Mouse (Mus musculus) ES-E14 (cell line): ENCODE measurements at regions not wholly inside any gene's neighbourhood (a gene's known extent, or its start where the extent isn't known, plus 50 kb on each side); places are given as distances from the start of the nearest gene placed in this dataset.

Experiments used
- DNase-seq: peaks from one replicate; pipeline ENCODE4 v3.0.0-alpha.2; 2013; ENCODE audit warnings: low read depth, low spot score
- H3K27ac ChIP-seq: 2 replicates; pipeline ENCODE4 v1.5.1; 2012; ENCODE audit warnings: low read depth, mild to moderate bottlenecking, low read length, moderate library complexity, mixed read lengths; ENCODE audit not compliant: poor library complexity, insufficient read depth, severe bottlenecking
- H3K36me3 ChIP-seq: 2 replicates; pipeline ENCODE4 v1.6.1; 2012; ENCODE audit warnings: mild to moderate bottlenecking, low read length, moderate library complexity, mixed read lengths; ENCODE audit not compliant: control insufficient read depth, poor library complexity, insufficient read depth, severe bottlenecking
- H3K4me1 ChIP-seq, 2 experiments: fragments of 150-350 bp in 1 of 2; sonication (generic) in 1 of 2; 2 replicates each; pipeline ENCODE4 v1.6.1; 2012; ENCODE audit warnings: low read length in 2 of 2, mild to moderate bottlenecking in 1 of 2, mixed read lengths in 1 of 2; ENCODE audit not compliant: control insufficient read depth in 2 of 2, insufficient read depth in 2 of 2, poor library complexity in 1 of 2
- H3K4me3 ChIP-seq, 2 experiments: fragments of 150-350 bp in 1 of 2; sonication (generic) in 1 of 2; 2 replicates each; pipeline ENCODE4 v1.5.1; 2012; ENCODE audit warnings: low read length in 2 of 2, low read depth in 1 of 2, mild to moderate bottlenecking in 1 of 2, mixed read lengths in 1 of 2; ENCODE audit not compliant: insufficient read depth in 1 of 2, poor library complexity in 1 of 2, severe bottlenecking in 1 of 2
- H3K9ac ChIP-seq: 2 replicates; pipeline ENCODE4 v1.6.1; 2012; ENCODE audit warnings: low read depth, mild to moderate bottlenecking, low read length, mixed read lengths; ENCODE audit not compliant: poor library complexity, insufficient read depth, severe bottlenecking
- H3K9me3 ChIP-seq: fragments of 150-350 bp; sonication (generic); 2 replicates; pipeline ENCODE4 v1.6.1; 2012; ENCODE audit warnings: low read depth, mild to moderate bottlenecking, low read length; ENCODE audit not compliant: control insufficient read depth, insufficient read depth
- CHD2 ChIP-seq: IDR thresholded peaks from 2 replicates; pipeline ENCODE4 v1.6.1; 2014; ENCODE audit warnings: mild to moderate bottlenecking, low read depth, low read length, inconsistent platforms
- HCFC1 ChIP-seq: IDR thresholded peaks from 2 replicates; pipeline ENCODE4 v1.6.1; 2012; ENCODE audit warnings: low read length, inconsistent platforms, borderline replicate concordance; ENCODE audit not compliant: insufficient read depth
- MAFK ChIP-seq: IDR thresholded peaks from 2 replicates; pipeline ENCODE4 v1.6.1; 2014; ENCODE audit warnings: mild to moderate bottlenecking, low read depth, low read length, inconsistent platforms; ENCODE audit not compliant: insufficient read depth
- ZC3H11A ChIP-seq: IDR thresholded peaks from 2 replicates; pipeline ENCODE4 v1.6.1; 2012; ENCODE audit warnings: low read depth, mild to moderate bottlenecking, inconsistent platforms, low read length, borderline replicate concordance
- ZNF384 ChIP-seq: IDR thresholded peaks from 2 replicates; pipeline ENCODE4 v1.6.1; 2012; ENCODE audit warnings: low read depth, low read length, inconsistent platforms
- in situ Hi-C, 2 experiments: fragments of 600-800 bp; cut with MboI; formaldehyde crosslinking; loops; one replicate each; pipeline ENCODE4 v1.15.1; 2025; ENCODE audit warnings: low sequenced_read_pairs in 2 of 2, inconsistent platforms in 1 of 2; ENCODE audit not compliant: unreplicated experiment in 2 of 2

DNA sequence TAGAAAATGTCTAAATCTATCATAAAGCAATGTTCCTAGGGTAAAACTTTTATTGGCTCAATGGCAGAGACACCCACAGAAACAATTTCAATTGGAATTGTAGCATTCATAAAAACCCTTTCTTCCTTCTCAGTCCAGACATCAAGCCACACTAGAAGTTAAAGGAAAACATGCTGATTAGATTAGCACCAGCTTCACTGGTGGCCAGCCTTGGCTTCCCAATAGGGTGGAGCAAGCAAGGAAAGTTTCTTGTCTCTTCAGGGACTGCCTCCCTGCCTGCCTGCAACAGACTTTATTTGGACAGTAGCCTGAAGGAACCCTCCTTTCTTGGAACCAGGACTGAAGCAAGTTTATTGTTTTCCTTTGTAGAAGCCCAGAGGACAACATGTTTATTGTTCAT is 289.0 kb upstream of the Mef2c start:
- H3K9ac ChIP-seq = no peak overlapping the region
- in situ Hi-C loops = no loop called here
- no peaks in the 10 kb centered on the region for H3K36me3 ChIP-seq
- no peak overlapping the region for H3K4me3 ChIP-seq
- H3K9me3 ChIP-seq = no peaks in the 10 kb centered on the region
- no peak for DNase-seq
- no peak overlapping the region for H3K27ac ChIP-seq
- no peaks in the 10 kb centered on the region for H3K4me1 ChIP-seq
- no peak for TF ChIP-seq ZNF384
- no peak for TF ChIP-seq MAFK
- TF ChIP-seq ZC3H11A = no peak
- TF ChIP-seq CHD2 = no peak
- TF ChIP-seq HCFC1 = no peak

DNA sequence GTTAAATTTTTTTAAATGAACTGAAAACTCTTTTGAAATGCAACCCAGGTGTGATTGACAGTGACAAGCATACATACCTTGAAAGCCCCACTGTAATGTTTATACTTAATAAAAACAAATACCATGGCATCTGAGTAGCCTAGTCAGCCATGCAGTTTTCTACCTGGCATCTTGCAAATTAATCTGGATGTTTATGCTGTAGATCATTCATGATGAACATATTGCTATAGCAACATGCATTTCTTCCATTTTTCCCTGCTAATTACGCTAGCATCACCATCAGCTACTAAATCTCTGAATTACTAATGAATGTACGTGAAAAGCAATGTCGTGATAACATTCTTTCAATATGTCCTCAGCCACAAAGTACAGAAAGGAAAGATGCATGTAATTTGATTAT is 287.4 kb upstream of the Mef2c start:
- no peak overlapping the region for H3K27ac ChIP-seq
- DNase-seq = no peak
- no peaks in the 10 kb centered on the region for H3K36me3 ChIP-seq
- H3K9me3 ChIP-seq = no peaks in the 10 kb centered on the region
- in situ Hi-C loops = no loop called here
- TF ChIP-seq CHD2 = no peak
- no peak for TF ChIP-seq ZNF384
- no peak for TF ChIP-seq MAFK
- TF ChIP-seq HCFC1 = no peak
- TF ChIP-seq ZC3H11A = no peak
- no peak overlapping the region for H3K4me3 ChIP-seq
- H3K9ac ChIP-seq = no peak overlapping the region
- no peaks in the 10 kb centered on the region for H3K4me1 ChIP-seq

DNA sequence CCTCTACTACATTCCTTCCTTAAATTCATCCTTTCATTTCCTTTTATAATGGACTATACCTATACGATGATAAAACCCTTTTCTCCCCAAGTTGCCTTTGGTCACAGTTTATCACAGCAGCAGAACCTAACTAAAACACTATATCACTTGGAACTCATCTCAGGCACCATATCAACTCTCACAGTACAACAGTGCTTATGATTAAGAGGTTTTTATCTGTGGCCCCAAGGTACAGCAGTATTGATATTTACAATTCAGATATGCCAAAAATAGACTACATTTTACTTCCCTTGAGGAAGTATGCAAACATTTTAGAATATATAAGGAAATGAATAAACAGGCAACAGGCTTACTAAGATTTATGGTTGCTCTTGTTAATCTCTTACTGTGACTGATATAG is 251.4 kb upstream of the Mef2c start:
- DNase-seq = no peak

DNA sequence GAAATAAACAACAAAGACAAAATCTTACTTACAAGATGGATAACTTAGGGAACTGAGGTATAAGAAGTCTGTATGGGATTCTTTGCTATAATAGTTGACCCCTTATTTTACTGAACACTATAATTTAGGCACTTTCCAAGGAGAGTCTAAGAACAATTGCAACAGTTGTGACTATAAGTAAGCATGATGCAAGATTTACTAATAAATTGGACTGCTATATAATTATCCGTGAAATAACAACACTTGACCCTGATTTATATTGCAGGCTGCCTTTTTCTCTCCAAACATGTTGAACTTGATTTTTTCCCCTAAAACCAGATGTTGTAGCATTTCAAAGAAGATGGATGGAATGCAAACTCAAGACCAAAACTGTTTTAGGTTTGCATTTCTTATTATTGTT is 237.2 kb upstream of the Mef2c start:
- H3K4me3 ChIP-seq = no peak overlapping the region
- in situ Hi-C loops = no loop called here
- H3K27ac ChIP-seq = no peak overlapping the region
- H3K4me1 ChIP-seq = no peaks in the 10 kb centered on the region
- no peak for DNase-seq
- H3K9me3 ChIP-seq = no peaks in the 10 kb centered on the region
- H3K9ac ChIP-seq = no peak overlapping the region
- no peaks in the 10 kb centered on the region for H3K36me3 ChIP-seq
- TF ChIP-seq ZC3H11A (no peak), HCFC1 (no peak), CHD2 (no peak), MAFK (no peak), ZNF384 (no peak)

More for the DNA sequence above, 251.4 kb upstream of the Mef2c start:
- no peak overlapping the region for H3K9ac ChIP-seq
- no peak overlapping the region for H3K4me3 ChIP-seq
- no peaks in the 10 kb centered on the region for H3K9me3 ChIP-seq
- H3K27ac ChIP-seq = no peak overlapping the region
- no peaks in the 10 kb centered on the region for H3K36me3 ChIP-seq
- no peak for TF ChIP-seq ZC3H11A
- TF ChIP-seq CHD2 = no peak
- no peak for TF ChIP-seq ZNF384
- TF ChIP-seq MAFK = no peak
- TF ChIP-seq HCFC1 = no peak
- in situ Hi-C loops = no loop called here
- no peaks in the 10 kb centered on the region for H3K4me1 ChIP-seq

DNA sequence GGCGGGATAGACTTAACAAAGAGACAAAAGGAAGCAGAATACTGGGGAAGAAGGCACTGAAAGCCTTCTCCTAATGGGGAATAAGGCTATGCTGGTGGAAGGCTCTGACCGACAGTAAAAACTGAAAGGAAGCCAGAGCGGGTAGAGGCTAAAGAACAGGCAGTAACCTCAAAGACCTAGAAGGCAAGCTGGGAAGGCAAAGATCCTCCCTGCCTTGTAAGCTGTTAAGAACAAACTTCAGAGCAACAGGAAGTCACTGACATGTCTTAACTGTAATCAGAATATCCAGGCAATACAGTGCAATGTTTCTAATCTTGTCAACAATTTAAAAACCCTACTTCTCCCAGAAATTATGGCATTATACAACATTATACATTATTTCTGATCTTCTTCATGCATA is 235.2 kb upstream of the Mef2c start:
- TF ChIP-seq ZNF384 (no peak), CHD2 (no peak), MAFK (no peak), HCFC1 (no peak), ZC3H11A (no peak)
- Histone ChIP-seq H3K9me3 (no peaks in the 10 kb centered on the region), H3K36me3 (no peaks in the 10 kb centered on the region), H3K9ac (no peak overlapping the region), H3K4me1 (no peaks in the 10 kb centered on the region), H3K27ac (no peak overlapping the region), H3K4me3 (no peak overlapping the region)
- in situ Hi-C loops = no loop called here
- no peak for DNase-seq
